Mouse (Mus musculus) cortical plate, adult 2 months (tissue): ENCODE results near the gene Ptprn2.

ENCODE experiments used
- CTCF ChIP-seq: fragments of 200-500 bp; IDR thresholded peaks from 2 replicates; pipeline ENCODE4 v1.5.1; 2011; ENCODE audit warnings: mild to moderate bottlenecking, control low read depth, low read length; ENCODE audit not compliant: insufficient read depth; ENCODE audit errors: extremely low read depth
- POLR2A ChIP-seq: fragments of 200-500 bp; IDR thresholded peaks from 2 replicates; pipeline ENCODE4 v1.6.1; 2011; ENCODE audit warnings: mild to moderate bottlenecking, low read length, control low read depth; ENCODE audit not compliant: insufficient read depth; ENCODE audit errors: extremely low read depth

GRCm38 (mm10) chr12:116608598-116608997, 123.1 kb downstream of the Ptprn2 start:
- TF ChIP-seq CTCF (no peak), POLR2A (no peak)
